Mouse (Mus musculus): ENCODE data around the gene Tspan7.

The Tspan7 gene

DNA sequence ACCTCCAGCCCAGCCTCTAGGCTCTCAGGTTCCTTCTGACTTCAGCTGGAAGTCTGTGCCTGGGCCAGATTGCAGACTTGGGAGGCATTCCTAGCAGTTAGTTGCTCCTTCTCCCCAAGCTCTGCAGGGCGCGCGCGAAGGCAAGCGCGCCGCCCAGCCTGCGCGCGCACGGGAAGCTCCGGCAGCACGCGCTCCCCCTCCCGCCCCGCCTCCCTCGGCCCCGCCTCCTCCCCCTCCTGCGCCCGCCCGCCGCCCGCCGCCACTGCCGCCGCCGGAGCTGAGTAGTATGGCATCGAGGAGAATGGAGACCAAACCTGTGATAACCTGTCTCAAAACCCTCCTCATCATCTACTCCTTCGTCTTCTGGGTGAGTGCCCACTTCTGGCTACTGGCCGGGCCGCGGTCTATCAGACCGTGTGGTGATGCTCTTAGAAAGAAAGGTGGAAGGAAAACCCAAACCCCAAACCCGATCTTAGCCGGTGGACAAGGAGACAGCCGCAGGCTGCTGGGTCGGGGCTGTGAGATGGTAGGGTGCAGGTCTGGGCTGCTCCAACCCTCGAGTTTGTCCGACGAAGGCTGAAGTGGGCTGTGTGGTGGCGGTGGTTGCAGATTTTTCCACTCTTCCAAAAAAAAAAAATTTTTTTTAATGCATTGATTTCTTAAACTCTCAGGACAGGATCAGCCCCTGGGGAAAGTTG, at the start of gene Tspan7:
TSS of gene Tspan7 (plus strand) at position 287 of the 698 bp plus-strand sequence.
- DNase-seq (ENCODE audit: low spot score in 2 of 2) = peak; percentile 18 to 51

DNA sequence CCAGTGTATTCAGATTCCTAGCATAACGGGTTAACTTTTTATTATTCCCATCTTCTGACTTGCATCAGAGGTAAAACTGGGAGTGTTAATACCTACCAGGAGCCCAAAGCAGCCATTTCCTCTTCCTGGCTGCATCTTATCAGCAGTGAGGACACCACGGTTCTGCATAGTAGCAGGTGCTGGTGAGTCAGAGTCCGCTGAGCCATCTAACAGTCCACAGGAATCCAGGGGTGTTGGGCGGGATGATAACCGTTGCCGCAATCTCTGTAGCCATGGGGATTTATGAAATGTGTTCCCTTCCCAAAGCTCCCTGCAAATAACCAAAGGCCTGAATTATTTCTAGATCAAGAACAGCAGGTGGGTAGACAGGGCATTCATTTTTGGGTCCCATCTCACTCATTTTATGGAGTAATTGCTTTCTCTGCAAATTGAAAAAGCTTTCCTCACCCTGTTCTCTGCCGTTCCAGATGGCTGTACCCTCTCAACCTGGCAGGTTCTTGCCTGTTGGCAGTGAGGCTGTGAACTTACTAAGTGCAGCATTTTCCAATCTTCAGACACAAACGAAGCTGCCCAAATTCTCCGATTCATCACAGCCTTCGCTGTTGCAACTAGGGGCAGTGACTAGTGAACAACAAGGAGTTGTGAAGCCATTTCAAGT, 35.5 kb upstream of the Tspan7 start:
- peak; percentile 12 to 18 for DNase-seq (ENCODE audit: low spot score in 2 of 2)

DNA sequence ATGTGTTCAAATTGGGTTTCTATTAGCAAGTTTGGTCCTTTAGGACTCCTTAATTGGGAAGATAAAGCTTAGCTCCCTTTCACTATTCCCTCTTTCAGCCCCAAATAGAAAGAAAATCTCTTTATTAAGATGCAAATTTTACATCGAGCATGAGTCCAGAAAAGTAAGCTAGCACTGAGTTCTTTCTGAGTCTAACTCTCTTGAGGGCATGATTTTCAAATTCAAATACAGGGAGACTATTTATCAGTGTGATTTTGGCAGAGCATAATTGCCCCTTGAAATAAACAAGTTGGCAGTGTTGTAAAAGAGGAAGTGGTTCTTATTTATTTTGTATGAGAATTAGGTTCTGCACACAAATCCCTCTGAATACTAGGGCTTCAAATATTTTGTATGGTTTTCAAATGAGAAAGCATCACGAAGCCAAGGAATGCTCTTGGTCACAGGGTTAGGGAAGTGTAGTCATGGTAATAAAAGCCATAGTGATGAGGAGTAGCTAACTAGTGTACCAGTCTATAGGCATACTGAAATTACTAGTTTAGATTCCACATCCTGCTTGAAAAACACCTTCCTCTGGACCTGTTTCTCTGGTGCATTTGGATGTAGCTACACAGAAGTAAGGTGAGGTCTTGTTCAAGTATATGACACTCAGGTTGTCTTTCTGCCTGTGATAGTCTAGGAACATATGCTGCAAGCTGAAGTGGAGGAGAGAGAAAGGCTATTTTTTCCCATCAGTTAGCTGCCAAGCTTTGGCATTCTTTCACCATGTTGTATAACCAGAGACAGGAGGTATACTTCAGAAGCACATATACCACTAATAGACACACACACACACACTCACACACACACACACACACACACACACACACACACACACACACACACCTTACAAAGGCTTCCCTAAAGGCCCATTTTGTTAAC, 34.6 kb upstream of the Tspan7 start:
- DNase-seq (ENCODE audit: low spot score in 2 of 2) = no peak

GRCm38 (mm10) chrX:10453798-10454197, 31.2 kb upstream of the Tspan7 start:
- no peak for DNase-seq (ENCODE audit: low spot score in 2 of 2)

GRCm38 (mm10) chrX:10457256-10457655, 27.7 kb upstream of the Tspan7 start:
- DNase-seq (ENCODE audit: low spot score in 2 of 2) = no peak

GRCm38 (mm10) chrX:10477088-10477487, 7.9 kb upstream of the Tspan7 start:
- DNase-seq (ENCODE audit: low spot score in 2 of 2) = no peak

- no peak for DNase-seq (ENCODE audit: low spot score in 2 of 2)
These were observed 5.7 kb upstream of the Tspan7 start for GRCm38 (mm10) chrX:10479031-10479886.

DNA sequence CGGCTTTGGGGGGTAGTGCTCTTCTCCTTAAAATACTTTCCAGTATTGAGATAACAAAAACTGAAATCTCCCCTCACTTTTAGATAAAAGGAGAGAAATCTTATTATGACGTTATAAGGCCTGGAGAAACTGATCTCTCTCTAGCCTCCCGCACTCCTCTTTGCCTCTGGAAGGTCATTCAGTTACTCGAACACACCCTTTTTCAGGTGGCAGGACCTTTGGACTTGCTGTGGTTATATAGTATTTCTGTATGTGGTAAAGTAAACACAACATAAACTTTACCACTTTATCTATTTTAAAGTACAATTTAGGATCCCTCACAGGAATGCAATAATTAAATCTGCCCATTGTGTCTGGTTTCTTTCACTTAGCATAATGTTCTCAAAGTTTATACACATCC, 5.0 kb upstream of the Tspan7 start:
- DNase-seq (ENCODE audit: low spot score in 2 of 2) = no peak

- peak; percentile 62 to 72 for DNase-seq (ENCODE audit: low spot score in 2 of 2)
These were observed 780 bp downstream of the Tspan7 start for GRCm38 (mm10) chrX:10485664-10486211.

DNA sequence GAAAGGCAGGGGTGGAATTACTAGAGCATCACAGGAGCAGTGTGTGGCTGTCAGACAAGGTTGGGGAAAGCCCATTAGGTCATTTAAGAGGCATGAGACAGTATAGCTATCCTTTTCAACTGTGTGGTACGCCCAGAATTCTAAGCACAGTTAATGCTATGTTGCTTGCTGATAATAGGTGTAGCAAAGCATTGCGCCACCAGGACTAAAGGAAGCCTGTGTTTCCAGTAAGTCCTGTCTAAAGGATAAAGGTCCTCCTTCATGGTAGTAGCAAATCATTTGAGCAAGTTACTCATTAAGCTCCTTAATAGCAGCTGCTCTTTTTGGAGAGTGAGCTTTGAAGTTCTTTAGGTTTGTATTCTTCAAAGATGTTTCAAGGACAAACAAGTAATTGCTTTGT, 13.6 kb downstream of the Tspan7 start:
- DNase-seq (ENCODE audit: low spot score in 2 of 2) = no peak

DNA sequence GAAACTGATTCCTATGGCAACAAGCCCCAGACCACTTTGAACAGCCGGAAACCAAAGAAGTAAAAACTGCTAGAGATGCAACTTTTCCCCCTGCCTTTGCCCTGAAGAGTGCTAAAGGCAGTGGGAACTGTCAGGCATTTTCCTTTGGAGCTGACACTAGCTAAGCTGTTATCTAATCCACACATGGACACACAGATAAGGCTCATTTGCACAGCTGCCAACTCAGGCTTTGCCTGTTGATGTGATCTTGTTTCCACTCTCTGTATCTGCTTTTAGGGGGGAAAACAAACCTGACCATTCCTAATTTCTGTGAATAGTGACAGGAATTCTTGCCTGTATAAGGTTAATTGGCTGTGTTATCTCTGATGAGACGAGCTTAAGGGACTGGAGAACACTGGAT, 17.7 kb downstream of the Tspan7 start:
- no peak for DNase-seq (ENCODE audit: low spot score in 2 of 2)

DNA sequence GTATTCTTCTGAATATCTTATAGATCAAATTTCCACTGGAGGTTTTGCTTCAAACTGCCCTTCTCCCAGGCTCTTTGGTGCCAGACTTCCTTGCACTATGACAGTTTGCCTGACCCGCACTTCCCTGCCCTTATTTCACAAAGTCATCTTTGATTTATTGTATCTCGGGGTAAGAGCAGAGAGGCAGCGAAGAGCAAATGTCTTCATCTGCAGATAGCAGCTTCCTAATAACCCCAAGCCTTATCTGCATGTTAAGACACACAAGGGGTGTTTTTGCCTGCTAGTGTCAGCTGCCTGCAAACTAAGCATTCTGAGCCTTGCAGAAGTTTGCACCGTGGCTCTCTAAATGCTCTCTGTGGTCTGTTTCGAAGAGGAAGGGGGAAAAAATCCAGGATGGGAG, 29.5 kb downstream of the Tspan7 start:
- DNase-seq (ENCODE audit: low spot score in 2 of 2) = no peak

- no peak for DNase-seq (ENCODE audit: low spot score in 2 of 2)
These were observed 30.0 kb downstream of the Tspan7 start for GRCm38 (mm10) chrX:10514971-10515370.

DNA sequence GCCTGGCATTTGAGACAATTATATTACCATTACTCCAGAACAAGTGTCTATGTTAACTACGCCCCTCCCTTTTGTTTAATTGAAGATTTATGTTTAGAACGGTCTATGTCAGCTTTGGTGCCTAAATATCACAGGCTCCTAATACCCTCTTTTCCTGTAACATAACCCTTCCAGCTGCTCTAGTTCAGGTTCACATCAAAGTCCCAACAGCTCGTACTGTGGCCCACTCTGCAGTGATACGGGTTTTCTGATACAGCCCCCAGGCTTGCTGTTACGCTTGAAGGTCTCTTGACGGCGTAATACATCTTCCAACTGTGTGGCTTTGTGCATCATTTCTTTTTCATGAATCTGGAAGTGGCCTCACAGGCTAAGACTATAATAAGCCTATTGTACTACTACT, 31.5 kb downstream of the Tspan7 start:
- no peak for DNase-seq (ENCODE audit: low spot score in 2 of 2)

- no peak for DNase-seq (ENCODE audit: low spot score in 2 of 2)
These were observed 32.0 kb downstream of the Tspan7 start for GRCm38 (mm10) chrX:10516925-10517324.

DNA sequence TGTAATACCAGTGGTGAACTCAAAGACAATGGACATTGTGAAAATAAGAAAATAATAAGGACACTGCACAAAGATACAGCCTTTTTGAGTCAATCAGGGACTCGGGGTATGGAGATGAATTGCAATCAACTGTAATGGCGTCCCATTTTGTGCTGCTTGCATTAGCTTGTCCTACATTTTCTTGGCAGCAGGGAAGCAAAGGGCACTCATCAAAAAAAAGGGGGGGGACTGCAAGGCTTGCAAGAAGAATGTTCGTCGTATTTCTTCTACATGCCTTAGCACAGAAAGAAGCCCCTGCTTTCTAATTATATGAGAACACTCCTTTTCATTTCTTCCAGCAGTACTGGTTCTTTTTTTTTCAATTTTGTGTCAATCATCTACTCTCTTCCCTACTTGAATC, 32.8 kb downstream of the Tspan7 start:
- DNase-seq (ENCODE audit: low spot score in 2 of 2) = no peak

DNA sequence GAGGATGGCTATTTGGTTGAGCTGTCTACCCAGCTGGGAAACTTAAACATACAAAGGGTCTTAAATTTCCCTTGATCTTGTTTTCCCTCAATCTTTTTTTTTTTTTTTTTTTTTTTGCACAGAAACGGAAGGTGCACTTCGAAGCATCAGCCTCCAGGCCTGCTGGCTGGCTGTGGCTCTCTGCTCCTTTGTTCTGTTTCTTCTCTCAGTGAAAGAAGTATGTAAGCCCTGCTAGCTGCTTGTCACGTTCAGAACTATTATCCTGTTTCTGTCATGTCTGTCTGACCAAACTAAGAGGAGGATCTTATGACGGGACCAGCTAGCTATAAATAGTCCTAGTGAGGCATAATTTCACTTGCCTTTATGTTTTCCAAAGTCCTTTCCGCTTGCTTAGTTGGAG, 33.6 kb downstream of the Tspan7 start:
- DNase-seq (ENCODE audit: low spot score in 2 of 2) = no peak

GRCm38 (mm10) chrX:10535450-10535849, 50.5 kb downstream of the Tspan7 start:
- DNase-seq (ENCODE audit: low spot score in 2 of 2) = no peak

- no peak for DNase-seq (ENCODE audit: low spot score in 2 of 2)
These were observed 54.1 kb downstream of the Tspan7 start for GRCm38 (mm10) chrX:10539009-10539408.

GRCm38 (mm10) chrX:10539482-10540166, 54.7 kb downstream of the Tspan7 start:
- DNase-seq (ENCODE audit: low spot score in 2 of 2) = no peak

GRCm38 (mm10) chrX:10546840-10547239, 61.9 kb downstream of the Tspan7 start:
- no peak for DNase-seq (ENCODE audit: low spot score in 2 of 2)
